Mouse (Mus musculus) brain, embryonic 14.5 days (tissue): ENCODE data around the gene Zic1.

Experiments used
- CTCF ChIP-seq: fragments of 200-500 bp; IDR thresholded peaks from 2 replicates; pipeline ENCODE4 v1.5.1; 2012; ENCODE audit warnings: inconsistent platforms, mild to moderate bottlenecking, moderate library complexity, borderline replicate concordance; ENCODE audit not compliant: insufficient read depth, insufficient read length; ENCODE audit errors: extremely low read depth
- POLR2A ChIP-seq: fragments of 200-500 bp; IDR thresholded peaks from 2 replicates; pipeline ENCODE4 v1.6.1; 2012; ENCODE audit warnings: mild to moderate bottlenecking, inconsistent platforms, borderline replicate concordance; ENCODE audit not compliant: poor library complexity, insufficient read depth, insufficient read length, severe bottlenecking; ENCODE audit errors: extremely low read depth

DNA sequence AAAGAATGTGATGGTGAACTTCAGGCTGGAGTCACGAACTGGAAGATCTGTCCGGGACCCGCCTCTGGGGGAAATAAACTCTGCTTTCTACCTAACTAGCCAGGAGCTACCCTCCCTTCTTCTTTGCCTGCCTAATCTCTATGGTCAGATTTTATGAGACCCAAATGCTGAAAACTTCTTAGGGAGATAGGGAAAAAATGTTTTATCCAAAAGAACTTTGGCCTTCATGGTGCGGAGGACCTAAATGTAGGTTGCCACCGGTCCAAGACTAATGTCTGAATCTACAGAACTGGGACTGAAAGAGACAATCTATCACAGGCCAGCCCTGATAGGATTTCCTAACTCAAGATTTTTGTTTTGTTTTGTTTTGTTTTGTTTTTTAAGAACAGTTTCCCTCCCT lies 14.2 kb downstream of the Zic1 start:
- TF ChIP-seq CTCF: no peak
- no peak for TF ChIP-seq POLR2A
